Mouse (Mus musculus) liver, adult 2 months (tissue): Measurements from ENCODE around the gene Vill. TPM values are rescaled to one million over a fixed set of nuclear protein-coding genes. Genes with fewer than 3 reads are reported as not detected.

Experiments used
- DNase-seq: peaks from one replicate; pipeline ENCODE4 v3.0.0-alpha.2; 2011; ENCODE audit warnings: low read depth, low spot score; ENCODE audit errors: extremely low read depth
- H3K27ac ChIP-seq: fragments of 200-500 bp; replicated peaks from 2 replicates; pipeline ENCODE4 v1.5.1; 2012; ENCODE audit warnings: low read depth, mild to moderate bottlenecking, control low read depth, inconsistent platforms, low read length; ENCODE audit not compliant: insufficient read depth
- H3K27me3 ChIP-seq: fragments of 200-500 bp; 2 replicates; pipeline ENCODE4 v1.6.1; 2012; ENCODE audit warnings: mild to moderate bottlenecking, moderate library complexity, low read length, inconsistent platforms; ENCODE audit not compliant: control insufficient read depth, insufficient read depth
- H3K36me3 ChIP-seq: fragments of 200-500 bp; 2 replicates; pipeline ENCODE4 v1.6.1; 2012; ENCODE audit warnings: low read length, inconsistent platforms; ENCODE audit not compliant: control insufficient read depth, insufficient read depth
- H3K4me1 ChIP-seq: fragments of 200-500 bp; 2 replicates; pipeline ENCODE4 v1.6.1; 2011; ENCODE audit warnings: low read length; ENCODE audit not compliant: control insufficient read depth, insufficient read depth
- H3K4me3 ChIP-seq: fragments of 200-500 bp; 2 replicates; pipeline ENCODE4 v1.5.1; 2011; ENCODE audit warnings: low read depth, mild to moderate bottlenecking, control low read depth, low read length, moderate library complexity; ENCODE audit not compliant: insufficient read depth
- H3K79me2 ChIP-seq: fragments of 200-500 bp; 2 replicates; pipeline ENCODE4 v1.6.1; 2012; ENCODE audit warnings: inconsistent platforms, mild to moderate bottlenecking, low read length, moderate library complexity; ENCODE audit not compliant: control insufficient read depth, insufficient read depth
- H3K9ac ChIP-seq: fragments of 200-500 bp; 2 replicates; pipeline ENCODE4 v1.6.1; 2012; ENCODE audit warnings: low read depth, mild to moderate bottlenecking, control low read depth, inconsistent platforms, low read length
- CTCF ChIP-seq: fragments of 200-500 bp; IDR thresholded peaks from 2 replicates; pipeline ENCODE4 v1.5.1; 2011; ENCODE audit warnings: low read depth, low read length, control low read depth
- POLR2A ChIP-seq: fragments of 200-500 bp; IDR thresholded peaks from 2 replicates; pipeline ENCODE4 v1.6.1; 2011; ENCODE audit warnings: low read length, control low read depth; ENCODE audit not compliant: insufficient read depth; ENCODE audit errors: extremely low read depth
- WGBS: fragments of 180-500 bp; shearing (Covaris S2); methylation state at CpG from one replicate; pipeline ENCODE4 v1.1.7; 2018; 5-methylcytosine and 5-hydroxymethylcytosine counted together
- polyA plus RNA-seq: library from polyadenylated mRNA; depleted of rRNA; stranded (reverse); fragments of >200 nt; gene quantifications from 2 replicates; pipeline ENCODE4 v1.2.3, GENCODE M21; 2012
- total RNA-seq: library from RNA; depleted of rRNA; stranded (reverse); fragments of >200 nt; gene quantifications from 2 replicates; pipeline ENCODE4 v1.2.3, GENCODE M21; 2014

The Vill gene
- total and polyA plus RNA-seq, 2 experiments = 1.2 to 2.3 TPM

DNA sequence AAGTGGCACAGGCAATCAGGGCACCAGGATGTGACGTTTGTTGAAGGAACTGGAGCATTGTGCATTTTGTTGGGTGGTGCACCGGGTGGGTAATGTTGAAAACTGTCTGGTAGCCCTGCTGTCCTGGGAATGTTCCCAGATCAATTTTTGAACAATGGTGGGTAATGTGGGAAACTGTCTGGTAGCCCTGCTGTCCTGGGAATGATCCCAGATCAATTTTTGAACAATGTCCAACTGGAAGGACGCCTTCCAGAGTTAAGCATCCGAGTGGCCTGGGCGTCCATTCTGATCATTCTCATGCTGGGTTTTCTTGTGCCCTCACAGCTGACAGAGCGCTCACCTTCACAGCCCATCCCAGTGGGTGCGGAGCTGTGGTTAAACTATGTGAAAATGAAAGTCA is 25.2 kb upstream of the Vill start:
- Histone ChIP-seq H3K9ac (no peak overlapping the region), H3K27ac (no peak overlapping the region), H3K79me2 (no peaks in the 10 kb centered on the region), H3K4me3 (no peak overlapping the region), H3K27me3 (no peaks in the 10 kb centered on the region), H3K36me3 (no peaks in the 10 kb centered on the region), H3K4me1 (no peaks in the 10 kb centered on the region)
- DNase-seq = peak; percentile 19
- TF ChIP-seq CTCF (no peak), POLR2A (no peak)
- WGBS = 50% methylated on average over 7 of the region's 7 CpGs

DNA sequence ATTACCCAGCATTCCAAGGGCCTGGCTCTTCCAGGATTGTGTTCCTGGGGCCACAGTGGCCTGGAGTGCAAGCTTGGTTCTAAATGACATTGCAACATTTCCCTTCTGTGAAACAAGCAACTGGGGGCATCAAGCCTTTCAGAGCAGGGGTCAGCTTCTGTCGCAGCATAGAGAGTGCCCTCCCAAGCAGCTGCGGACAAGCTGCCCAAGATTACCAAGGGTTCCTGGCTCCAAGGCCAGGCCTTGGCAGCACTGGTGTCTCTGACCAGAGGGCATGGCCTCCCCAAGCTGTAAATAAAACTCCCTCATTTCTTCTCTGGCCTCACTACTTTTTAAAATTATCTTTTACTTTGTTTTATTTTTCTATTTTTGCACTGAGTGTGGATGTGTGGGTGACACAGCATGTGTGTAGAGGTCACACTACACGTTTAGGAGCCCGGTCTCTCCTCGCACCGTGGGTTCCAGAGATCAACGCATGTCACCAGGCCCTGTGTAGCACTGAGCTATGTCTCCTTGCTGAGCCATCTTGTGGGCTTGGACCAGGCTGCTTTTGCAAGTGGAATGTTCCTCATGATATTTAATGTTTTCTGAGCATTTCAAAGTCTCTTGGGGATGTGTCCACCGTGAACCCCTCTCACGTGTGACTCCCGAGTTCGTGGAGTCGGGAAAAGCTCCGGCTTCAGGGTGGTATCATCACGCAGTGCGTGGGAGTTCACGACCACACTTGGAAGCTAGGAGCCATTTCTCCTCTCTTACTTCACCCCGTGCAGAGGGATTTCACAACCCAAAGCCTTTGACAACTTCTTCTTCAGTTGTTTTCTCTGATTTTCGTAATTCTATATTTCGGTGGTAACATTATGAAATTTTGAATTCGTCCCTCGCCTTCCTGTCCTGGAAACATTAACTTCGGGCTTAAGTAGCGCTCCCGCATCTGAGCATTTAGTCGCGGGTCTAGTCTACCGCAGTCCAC is 24.1 kb upstream of the Vill start:
- Histone ChIP-seq H3K27me3 (no peaks in the 10 kb centered on the region), H3K9ac (no peak overlapping the region), H3K27ac (no peak overlapping the region), H3K4me1 (no peaks in the 10 kb centered on the region), H3K36me3 (no peaks in the 10 kb centered on the region), H3K4me3 (no peak overlapping the region), H3K79me2 (no peaks in the 10 kb centered on the region)
- TF ChIP-seq POLR2A (no peak), CTCF (no peak)
- DNase-seq = no peak
- 93% methylated on average over 27 of the region's 27 CpGs for WGBS

DNA sequence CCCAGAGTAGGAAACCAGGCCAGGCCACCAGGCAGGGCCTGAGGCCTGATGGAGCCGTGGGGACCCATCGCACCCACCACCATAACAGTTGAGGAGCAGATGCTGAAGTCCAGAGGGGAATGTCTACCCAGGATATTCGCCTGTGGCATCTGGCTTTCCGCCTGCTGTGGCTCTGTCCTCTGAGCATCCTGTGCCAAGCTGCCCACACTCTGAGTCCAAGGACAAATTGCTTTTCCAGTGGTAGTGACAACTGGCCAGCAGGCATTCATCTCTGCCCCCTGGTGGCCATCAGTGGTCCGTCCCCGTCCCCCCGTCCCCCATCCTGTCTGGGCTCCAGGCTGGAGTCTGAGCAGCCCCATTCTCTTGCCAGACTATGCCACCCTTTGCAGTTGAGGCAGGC is 23.0 kb upstream of the Vill start:
- no peak overlapping the region for H3K4me3 ChIP-seq
- no peak overlapping the region for H3K27ac ChIP-seq
- H3K36me3 ChIP-seq = no peaks in the 10 kb centered on the region
- no peaks in the 10 kb centered on the region for H3K79me2 ChIP-seq
- H3K4me1 ChIP-seq = no peaks in the 10 kb centered on the region
- H3K27me3 ChIP-seq = no peaks in the 10 kb centered on the region
- no peak overlapping the region for H3K9ac ChIP-seq
- 45% methylated on average over 7 of the region's 7 CpGs for WGBS
- peak; percentile 51 for DNase-seq
- TF ChIP-seq CTCF (peak; percentile 88), POLR2A (no peak)

DNA sequence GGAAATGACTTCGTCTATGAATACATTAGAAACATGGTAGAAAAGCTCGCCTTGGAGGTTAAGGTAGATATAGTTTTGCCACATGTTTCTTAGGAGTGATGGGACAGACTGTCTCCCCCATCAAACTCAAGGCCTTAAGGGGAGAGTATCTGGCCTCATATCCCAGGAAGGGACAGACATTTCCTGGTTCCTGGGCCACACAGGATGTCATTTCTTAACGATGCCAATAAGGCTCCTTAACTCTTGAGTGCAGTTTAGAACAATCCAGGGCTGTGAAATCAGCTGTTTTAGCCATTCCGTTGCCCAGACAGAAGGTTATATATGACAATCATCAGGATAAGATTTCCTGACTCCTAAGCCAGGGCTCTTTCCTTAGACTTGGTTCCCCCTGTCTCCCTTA is 21.5 kb upstream of the Vill start:
- Histone ChIP-seq H3K79me2 (no peaks in the 10 kb centered on the region), H3K9ac (no peak overlapping the region), H3K4me1 (no peaks in the 10 kb centered on the region), H3K27ac (0 out of 2 replicates have a peak overlapping the region, but pooled peaks have one; percentile 38), H3K36me3 (no peaks in the 10 kb centered on the region), H3K4me3 (no peak overlapping the region), H3K27me3 (no peaks in the 10 kb centered on the region)
- TF ChIP-seq CTCF (no peak), POLR2A (no peak)
- DNase-seq = no peak
- WGBS = 86% methylated on average over 4 of the region's 4 CpGs

DNA sequence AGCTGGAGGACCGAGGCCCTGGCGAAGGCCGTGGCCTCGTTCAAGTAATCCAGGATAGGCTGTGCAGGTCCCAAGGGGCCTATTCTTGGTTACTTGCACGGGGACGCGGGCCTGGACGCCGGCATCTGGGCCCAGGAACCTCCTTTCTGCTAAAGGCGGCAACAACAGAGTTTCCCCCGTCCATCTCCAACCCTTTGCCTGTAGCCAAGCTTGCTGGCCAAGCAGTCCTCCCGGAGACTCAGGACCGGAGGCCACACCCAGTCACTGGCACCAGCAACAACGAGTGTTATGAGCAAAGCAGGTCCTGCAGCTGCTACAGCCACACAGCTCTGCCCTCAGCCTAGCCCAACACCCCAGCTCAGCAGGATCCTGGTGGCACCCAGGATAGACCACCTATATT is 20.8 kb upstream of the Vill start:
- no peak for DNase-seq
- peak overlapping the region; percentile 38 for H3K27ac ChIP-seq
- no peak overlapping the region for H3K9ac ChIP-seq
- no peaks in the 10 kb centered on the region for H3K27me3 ChIP-seq
- no peaks in the 10 kb centered on the region for H3K4me1 ChIP-seq
- 75% methylated on average over 14 of the region's 14 CpGs for WGBS
- H3K79me2 ChIP-seq = no peaks in the 10 kb centered on the region
- TF ChIP-seq POLR2A (no peak), CTCF (no peak)
- no peaks in the 10 kb centered on the region for H3K36me3 ChIP-seq
- no peak overlapping the region for H3K4me3 ChIP-seq

DNA sequence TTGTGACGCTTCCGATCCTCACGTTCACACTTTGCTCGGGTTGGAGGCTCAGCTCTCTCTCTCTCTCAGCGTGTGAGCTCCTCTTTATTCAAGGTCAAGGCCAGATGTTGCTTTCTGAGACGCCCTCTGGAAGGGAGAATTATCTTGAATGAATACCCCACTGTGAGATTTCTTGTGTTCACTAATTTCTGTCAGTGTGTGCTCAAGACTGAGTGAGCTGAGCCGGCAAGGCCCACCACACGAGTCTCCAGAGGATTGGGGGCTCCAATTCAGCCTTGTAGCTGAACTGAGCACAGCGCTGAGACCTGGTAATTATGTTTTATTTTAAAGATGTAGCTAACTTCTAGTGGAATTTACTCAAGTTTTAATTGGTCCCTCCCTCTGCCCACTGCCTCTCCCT is 20.0 kb upstream of the Vill start:
- Histone ChIP-seq H3K79me2 (no peaks in the 10 kb centered on the region), H3K27me3 (no peaks in the 10 kb centered on the region), H3K4me3 (no peak overlapping the region), H3K27ac (no peak overlapping the region), H3K9ac (no peak overlapping the region), H3K36me3 (no peaks in the 10 kb centered on the region), H3K4me1 (no peaks in the 10 kb centered on the region)
- 83% methylated on average over 9 of the region's 9 CpGs for WGBS
- DNase-seq = no peak
- TF ChIP-seq CTCF (no peak), POLR2A (no peak)
